Mouse (Mus musculus) subcutaneous adipose tissue, adult 2 months (tissue): ENCODE measurements around the gene Rab11fip4. TPM values are rescaled to one million over a fixed set of nuclear protein-coding genes. Genes with fewer than 3 reads are reported as not detected.

Source experiments
- polyA plus RNA-seq: library from polyadenylated mRNA; depleted of rRNA; stranded (reverse); fragments of >200 nt; gene quantifications from 2 replicates; pipeline ENCODE4 v1.2.3, GENCODE M21; 2012; ENCODE audit warnings: low replicate concordance; rRNA removed

Gene Rab11fip4
- 1.8 and 5.2 TPM in 2 replicates for polyA plus RNA-seq

GRCm38 (mm10) chr11:79590664-79591590 lies at the start of gene Rab11fip4:
Rab11fip4 (plus strand) TSS chr11:79591212.

Other genes with a start within 250 kb of the Rab11fip4 start
- not detected in 2 replicates for gene Omg, start 87.1 kb upstream of the Rab11fip4 start, polyA plus RNA-seq
- gene Evi2b, start 67.5 kb upstream of the Rab11fip4 start, polyA plus RNA-seq = 9.2 and 19.2 TPM in 2 replicates
- 0.44 and 0.90 TPM in 2 replicates for gene Evi2, start 60.6 kb upstream of the Rab11fip4 start, polyA plus RNA-seq
- gene Evi2a, start 60.6 kb upstream of the Rab11fip4 start, polyA plus RNA-seq = 13.3 and 16.4 TPM in 2 replicates